Mouse (Mus musculus) CH12F3 (cell line): ENCODE results near the gene Kiss1r.

ENCODE experiments used
- in situ Hi-C: fragments of 300-500 bp; cut with MboI; formaldehyde crosslinking; loops from 2 replicates; pipeline ENCODE4 v1.14.3; 2020; ENCODE audit warnings: low sequenced_read_pairs

Gene Kiss1r

DNA sequence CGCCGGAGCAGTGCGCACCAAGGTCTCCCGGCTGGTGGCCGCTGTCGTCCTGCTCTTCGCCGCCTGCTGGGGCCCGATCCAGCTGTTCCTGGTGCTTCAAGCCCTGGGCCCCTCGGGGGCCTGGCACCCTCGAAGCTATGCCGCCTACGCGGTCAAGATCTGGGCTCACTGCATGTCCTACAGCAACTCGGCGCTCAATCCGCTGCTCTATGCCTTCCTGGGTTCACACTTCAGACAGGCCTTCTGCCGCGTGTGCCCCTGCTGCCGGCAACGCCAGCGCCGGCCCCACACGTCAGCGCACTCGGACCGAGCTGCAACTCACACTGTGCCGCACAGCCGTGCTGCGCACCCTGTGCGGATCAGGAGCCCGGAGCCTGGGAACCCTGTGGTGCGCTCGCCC, 4.8 kb downstream of the Kiss1r start:
- in situ Hi-C loops = loop anchor here (5.0 kb wide), 1 partner anchor 36 kb away; no protein-coding TSS in a partner anchor

- in situ Hi-C loops = loop anchor here (5.0 kb wide), 1 partner anchor 32 kb away; no protein-coding TSS in a partner anchor
Observed at GRCm38 (mm10) chr10:79924998-79925784, 8.4 kb downstream of the Kiss1r start.

- in situ Hi-C loops = no loop called here
Observed at GRCm38 (mm10) chr10:79925785-79926490, 9.2 kb downstream of the Kiss1r start.

DNA sequence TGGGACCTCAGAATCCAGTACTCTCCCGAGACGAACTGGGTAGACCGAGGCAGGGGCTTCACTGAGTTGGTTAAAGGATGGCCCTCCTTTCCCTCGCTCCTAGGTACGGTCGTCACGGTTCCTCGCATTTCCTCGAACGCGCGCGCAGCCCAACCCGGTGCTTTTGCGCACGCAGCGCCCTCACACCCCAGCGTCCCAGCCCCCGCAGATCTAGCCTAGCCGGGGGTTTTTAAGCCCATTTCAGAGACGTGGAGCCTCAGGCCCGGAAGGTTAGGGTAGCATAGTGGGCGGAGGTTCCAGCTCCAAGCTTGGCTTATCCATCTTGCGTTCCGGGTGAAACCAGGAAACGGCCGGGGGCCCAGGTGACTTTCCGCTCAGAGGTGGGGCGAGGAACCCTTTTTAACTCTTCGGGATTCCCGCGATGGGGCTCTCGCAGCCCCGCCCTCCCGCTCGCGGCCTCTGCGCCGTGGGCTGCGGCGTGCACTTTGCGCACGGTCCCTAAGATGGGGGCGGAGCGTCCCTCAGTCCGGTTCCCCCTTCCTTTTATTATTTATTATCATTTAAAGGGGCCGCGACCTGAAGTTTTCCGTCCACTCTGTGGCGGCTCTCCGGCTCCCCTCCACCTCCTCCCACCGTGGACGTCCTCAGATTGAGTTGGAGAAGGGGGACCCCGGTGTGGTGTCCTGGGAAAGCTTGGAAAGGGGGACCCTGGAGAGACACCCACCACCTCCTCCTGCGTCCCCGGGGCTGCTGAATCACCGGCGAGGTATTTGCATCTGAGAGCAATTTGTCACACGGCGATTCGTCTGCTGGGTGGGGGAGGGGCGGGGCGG, 9.9 kb downstream of the Kiss1r start, which contains the start of gene Arid3a:
Gene Arid3a (plus strand): TSS at position 553 of the 833 bp plus-strand sequence.
- in situ Hi-C loops = no loop called here

- in situ Hi-C loops = no loop called here
Observed at GRCm38 (mm10) chr10:79927324-79928029, 10.7 kb downstream of the Kiss1r start.

GRCm38 (mm10) chr10:79928030-79928694, 11.4 kb downstream of the Kiss1r start:
- in situ Hi-C loops = no loop called here

DNA sequence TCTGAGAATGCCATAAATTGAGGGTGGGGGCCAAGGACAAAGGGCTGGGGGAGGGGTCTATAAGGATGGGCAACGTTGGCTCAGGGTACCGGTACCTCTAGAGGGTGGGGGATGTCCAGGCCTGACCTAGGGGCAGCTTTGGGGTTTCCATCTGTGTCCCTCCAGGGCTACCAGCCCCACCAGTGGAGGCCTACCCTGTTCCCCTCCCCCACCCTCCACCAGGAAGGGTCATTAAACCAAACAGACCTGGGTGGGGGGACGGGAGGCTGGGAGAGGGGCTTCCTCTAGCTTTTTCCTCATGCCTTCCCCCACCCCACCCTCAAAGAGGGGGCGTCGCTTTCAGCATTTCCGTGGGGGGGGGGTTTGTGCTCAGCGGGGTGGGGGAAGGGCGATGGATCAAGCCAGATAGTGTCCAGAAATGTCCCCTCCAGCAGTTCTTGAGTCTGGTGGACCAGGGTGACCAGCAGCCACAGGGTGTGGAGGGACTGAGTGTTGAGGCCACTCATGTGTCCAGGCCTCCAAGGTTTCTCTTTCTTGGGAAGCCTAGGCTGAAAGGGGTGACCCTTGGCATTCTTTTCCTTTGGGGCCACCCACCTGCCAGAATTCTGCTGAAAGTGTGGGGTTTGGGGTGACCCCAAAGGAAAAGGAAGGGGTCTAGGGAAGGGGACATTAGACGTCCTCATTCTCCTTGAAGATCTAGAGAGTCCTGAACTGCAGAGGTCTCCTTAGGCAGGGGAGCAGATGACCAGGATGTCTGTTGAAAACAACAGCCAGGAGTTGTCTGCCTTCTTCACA, 12.3 kb downstream of the Kiss1r start:
- in situ Hi-C loops = no loop called here

DNA sequence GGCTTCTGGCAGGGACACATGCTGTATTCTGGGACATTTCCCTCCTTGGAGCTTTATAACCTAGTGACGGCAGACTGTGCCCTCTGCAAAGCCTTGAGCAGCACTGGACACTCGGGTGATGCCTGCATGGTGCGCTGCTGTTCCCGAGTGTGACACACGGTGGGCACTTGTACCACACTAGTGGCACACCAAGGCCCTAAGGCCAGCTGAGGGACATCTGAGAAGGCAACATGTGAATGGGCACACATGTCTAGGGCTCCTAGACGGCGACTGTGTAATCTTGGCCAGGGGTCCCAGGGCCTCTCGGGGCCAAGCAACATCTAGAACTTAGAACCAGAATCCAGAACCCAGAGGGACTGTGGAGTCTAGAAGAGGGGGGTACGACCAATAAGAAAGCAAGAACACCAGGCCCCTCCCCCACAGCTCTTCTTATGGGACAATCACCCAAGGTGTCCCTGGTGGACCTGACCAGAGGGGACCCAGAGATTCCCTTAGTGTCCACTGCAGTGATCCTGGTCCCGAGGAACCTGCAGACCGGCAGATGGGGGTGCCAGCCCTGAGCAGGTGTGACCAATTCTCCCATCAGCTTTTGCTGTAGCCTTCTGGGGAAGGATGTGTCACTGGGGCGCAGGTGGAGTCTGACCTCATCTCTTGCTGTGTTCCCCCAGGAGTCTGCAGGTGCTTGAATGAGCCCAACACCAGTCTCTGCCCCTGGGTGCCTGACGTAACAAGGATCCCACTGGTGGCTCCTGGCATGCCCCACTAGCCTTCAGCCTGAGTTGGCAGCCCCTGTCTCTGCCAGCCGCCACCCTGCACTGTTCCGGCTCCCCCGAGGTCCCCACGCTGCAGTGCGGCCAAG, 13.4 kb downstream of the Kiss1r start:
- in situ Hi-C loops = no loop called here

- in situ Hi-C loops = no loop called here
Observed at GRCm38 (mm10) chr10:79930826-79931186, 14.0 kb downstream of the Kiss1r start.

DNA sequence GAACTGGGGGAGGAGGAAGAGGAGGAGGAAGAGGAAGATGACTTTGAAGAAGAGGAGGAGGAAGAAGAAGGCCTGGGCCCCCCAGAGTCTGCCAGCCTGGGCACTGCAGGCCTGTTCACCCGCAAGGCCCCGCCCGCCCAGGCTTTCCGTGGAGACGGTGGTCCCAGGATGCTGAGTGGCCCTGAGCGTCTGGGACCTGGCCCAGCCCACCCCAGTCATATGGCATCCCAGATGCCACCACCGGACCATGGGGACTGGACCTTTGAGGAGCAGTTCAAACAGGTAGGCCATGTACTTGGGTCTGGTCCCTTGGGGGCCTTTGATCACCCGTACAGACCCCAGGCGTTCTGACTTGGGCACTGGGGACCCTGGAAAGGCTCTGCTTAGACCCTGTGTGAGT, 15.0 kb downstream of the Kiss1r start:
- in situ Hi-C loops = no loop called here

DNA sequence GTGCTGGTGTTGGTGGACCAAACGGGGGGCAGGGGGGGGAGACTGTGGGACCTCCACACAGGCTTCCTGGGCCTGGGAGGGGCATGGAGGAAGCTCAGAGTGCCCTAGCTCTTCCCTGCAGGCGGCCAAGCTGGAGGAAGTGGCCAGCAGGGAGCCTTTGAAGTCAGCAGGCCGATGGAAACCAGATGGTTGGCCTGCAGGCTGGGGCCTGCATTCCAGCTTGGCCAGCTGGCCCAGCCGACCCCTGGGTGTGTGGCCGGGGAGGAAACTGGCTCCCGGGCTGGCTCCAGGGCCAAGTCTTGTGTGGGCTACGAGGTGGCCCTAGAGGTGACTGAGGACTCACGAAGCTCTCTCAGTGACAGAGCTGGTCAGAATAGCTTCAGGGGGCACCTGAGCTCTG, 16.0 kb downstream of the Kiss1r start:
- in situ Hi-C loops = no loop called here

DNA sequence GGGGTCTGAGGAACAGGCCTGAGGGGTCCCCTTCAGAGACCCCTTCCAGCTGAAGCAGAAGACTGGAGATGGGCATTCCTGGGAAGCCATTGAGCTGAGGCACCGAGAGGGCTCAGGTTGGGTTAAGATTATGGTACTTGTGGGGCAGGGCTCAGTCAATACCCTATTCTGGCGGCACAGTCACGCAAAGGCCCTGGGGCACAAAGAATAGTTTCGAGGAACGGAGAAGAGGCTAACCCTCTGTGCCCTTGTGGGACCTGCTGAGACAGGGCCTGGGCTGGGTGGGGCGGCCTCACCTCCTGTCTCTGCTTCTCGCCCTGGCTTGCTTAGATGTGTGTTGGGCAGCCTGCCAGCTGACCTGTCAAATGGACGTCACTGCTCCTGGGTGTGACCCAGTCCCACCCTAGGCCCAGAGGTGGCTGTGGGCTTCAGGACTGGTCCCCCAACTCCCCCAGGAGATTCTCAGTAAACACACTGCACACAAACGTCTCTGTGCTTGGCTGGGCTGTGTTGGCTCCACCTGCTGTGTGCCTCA, 16.4 kb downstream of the Kiss1r start:
- in situ Hi-C loops = no loop called here

DNA sequence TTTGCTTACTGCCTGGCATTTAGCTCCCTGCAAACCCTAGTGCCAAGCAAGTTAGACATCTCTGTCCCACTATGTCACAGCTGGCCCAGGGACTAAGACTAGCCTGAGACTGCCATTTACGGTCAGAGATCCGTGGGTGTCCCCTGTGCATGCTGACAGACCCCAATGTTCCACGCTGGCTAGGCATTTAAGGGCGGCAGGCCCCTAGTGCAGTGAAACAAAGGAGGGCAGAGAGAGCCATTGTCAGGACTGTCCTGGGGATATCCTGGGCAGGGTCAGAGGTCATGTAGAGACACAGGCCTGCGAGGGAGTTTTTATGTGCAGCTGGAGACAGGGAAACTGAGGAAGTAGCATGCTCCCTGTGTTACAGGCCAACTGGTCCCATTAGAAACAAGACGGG, 17.1 kb downstream of the Kiss1r start:
- in situ Hi-C loops = no loop called here

GRCm38 (mm10) chr10:79934272-79934721, 17.5 kb downstream of the Kiss1r start:
- in situ Hi-C loops = no loop called here

- in situ Hi-C loops = no loop called here
Observed at GRCm38 (mm10) chr10:79934794-79935569, 18.2 kb downstream of the Kiss1r start.

GRCm38 (mm10) chr10:79936284-79936910, 19.6 kb downstream of the Kiss1r start:
- in situ Hi-C loops = no loop called here

GRCm38 (mm10) chr10:79936911-79937441, 20.2 kb downstream of the Kiss1r start:
- in situ Hi-C loops = no loop called here
